Mouse (Mus musculus): Measurements from ENCODE around the gene Anks1b. TPM values are rescaled to one million over a fixed set of nuclear protein-coding genes. Genes with fewer than 3 reads are reported as not detected.
A peak's percentile ranks its signal among the peaks of the same experiment; 100 is the strongest.

Gene Anks1b
- polyA plus RNA-seq, 1 experiment from 2014 or later, result 3.0 TPM

DNA sequence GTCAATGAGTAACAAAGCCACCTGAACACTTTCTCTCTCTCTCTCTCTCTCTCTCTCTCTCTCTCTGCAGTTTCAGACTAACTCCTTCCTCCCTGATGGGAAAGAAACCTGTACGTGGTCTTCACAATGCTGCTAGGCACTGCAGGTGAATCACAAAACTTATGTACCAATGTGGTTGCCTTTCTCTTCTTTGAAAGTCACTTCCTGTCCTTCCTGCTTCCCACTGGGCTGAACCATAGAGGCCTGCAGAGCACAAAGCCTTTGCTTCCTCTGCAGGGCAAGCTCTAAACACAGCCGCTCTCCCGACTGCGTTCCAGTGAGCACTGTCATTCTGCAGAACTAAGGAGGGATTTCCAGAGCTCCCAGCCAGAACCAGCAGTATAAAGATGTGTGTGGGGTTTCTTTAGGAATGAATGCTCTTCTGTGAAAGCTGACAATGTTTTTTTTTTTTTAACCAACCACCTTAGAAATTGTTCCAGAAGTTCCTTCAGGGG is 931.3 kb downstream of the Anks1b start:
- H3K4me2 ChIP-seq (ENCODE audit: low read depth, low read length), result no peak overlapping the region
- WGBS, result 5% methylated on average over 4 of the region's 4 CpGs
- no peak for ATAC-seq (replicated peaks; ENCODE audit: insufficient number of reproducible peaks, low FRiP score, low TSS enrichment, low read depth)
- H3K9ac ChIP-seq (replicated peaks; ENCODE audit: low read length), result no peak overlapping the region
- no peaks in the 10 kb centered on the region for H3K27me3 ChIP-seq (ENCODE audit: control insufficient read depth, insufficient read depth, low read length)
- H3K36me3 ChIP-seq (replicated peaks; ENCODE audit: control insufficient read depth, insufficient read depth, low read depth, low read length), result no peaks in the 10 kb centered on the region
- no peaks in the 10 kb centered on the region for H3K4me1 ChIP-seq (ENCODE audit: control insufficient read depth, insufficient read depth, low read length)
- H3K9me3 ChIP-seq (replicated peaks; ENCODE audit: control insufficient read depth, low read length), result no peaks in the 10 kb centered on the region
- no peak for DNase-seq (ENCODE audit: low spot score)
- H3K4me3 ChIP-seq (ENCODE audit: low read depth, low read length), result no peak overlapping the region
- H3K27ac ChIP-seq (replicated peaks; ENCODE audit: low read depth, low read length), result no peak overlapping the region

DNA sequence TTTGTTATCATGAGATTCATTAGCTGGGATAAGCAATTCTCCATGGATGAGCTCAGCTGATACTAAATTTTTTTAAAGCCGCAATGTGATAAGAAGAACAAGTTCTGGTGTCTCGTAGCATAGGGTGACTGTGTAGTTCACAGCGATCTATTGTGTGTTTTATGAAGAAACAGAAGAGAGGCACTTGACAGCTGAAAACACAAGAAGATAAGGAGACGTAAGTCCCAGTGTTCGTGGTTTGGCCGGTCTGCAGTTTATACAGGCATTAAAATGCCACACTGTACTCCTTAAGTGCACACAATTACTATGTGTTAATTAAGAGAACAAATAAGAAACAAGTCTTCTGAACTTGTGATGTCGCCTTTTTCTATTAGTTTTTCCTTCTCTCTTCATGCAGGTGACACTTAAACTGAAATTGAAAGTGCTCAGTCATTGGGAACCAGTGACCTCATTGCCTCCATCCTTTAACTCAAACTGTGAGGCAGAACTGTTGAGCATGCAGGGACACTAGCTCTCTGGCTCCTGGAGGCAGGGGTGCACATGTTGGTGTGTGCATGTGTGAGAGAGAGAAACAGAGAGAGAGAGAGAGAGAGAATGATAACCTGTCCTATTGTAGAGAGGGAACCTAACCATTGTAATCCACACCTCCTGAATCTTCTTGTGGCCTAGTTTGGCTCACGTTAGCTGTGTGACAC is 935.5 kb downstream of the Anks1b start:
- no peak for DNase-seq (ENCODE audit: low spot score)
- H3K27me3 ChIP-seq (ENCODE audit: control insufficient read depth, insufficient read depth, low read length), result no peaks in the 10 kb centered on the region

DNA sequence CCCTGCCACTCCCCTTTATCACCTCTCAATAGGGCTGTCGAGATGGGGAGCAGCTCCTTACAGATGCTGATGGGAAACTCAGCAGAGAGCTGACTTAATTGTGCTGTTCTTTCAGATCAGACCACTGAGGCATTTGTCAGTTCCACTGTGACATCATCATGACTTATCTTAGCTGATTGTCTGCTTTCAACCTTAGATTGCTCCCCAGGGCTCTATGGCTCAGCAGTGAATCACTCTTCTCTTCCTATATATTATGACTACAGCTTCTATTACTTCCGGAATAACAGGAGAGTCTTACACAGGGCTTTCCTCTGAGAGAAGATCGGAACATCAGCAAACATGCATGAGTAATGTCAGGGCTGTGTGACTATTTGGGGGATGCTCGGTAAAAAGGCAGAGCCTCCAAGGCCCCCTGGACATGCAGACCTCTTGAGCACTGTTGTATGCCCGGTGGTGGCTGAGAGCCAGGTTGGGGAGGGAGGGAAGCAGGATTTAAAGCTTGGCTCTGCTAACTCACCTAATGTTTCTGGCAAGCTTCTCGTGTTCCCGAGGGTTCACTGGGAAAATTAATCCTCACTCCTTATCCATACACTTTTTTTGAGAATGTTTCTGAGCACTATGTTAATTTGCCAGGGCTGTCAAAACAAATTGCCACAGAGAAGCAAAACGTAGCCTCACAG is 936.7 kb downstream of the Anks1b start:
- no peak overlapping the region for H3K27ac ChIP-seq (replicated peaks; ENCODE audit: low read depth, low read length)
- DNase-seq (ENCODE audit: low spot score), result no peak
- WGBS, result 28% methylated on average over 8 of the region's 8 CpGs
- no peaks in the 10 kb centered on the region for H3K9me3 ChIP-seq (replicated peaks; ENCODE audit: control insufficient read depth, low read length)
- H3K9ac ChIP-seq (replicated peaks; ENCODE audit: low read length), result no peak overlapping the region
- H3K36me3 ChIP-seq (replicated peaks; ENCODE audit: control insufficient read depth, insufficient read depth, low read depth, low read length), result no peaks in the 10 kb centered on the region
- no peak overlapping the region for H3K4me2 ChIP-seq (ENCODE audit: low read depth, low read length)
- no peaks in the 10 kb centered on the region for H3K27me3 ChIP-seq (ENCODE audit: control insufficient read depth, insufficient read depth, low read length)
- H3K4me3 ChIP-seq (ENCODE audit: low read depth, low read length), result no peak overlapping the region
- no peaks in the 10 kb centered on the region for H3K4me1 ChIP-seq (ENCODE audit: control insufficient read depth, insufficient read depth, low read length)
- ATAC-seq (replicated peaks; ENCODE audit: insufficient number of reproducible peaks, low FRiP score, low TSS enrichment, low read depth), result no peak

More for the DNA sequence above, 935.5 kb downstream of the Anks1b start:
- Histone ChIP-seq H3K9ac (replicated peaks; ENCODE audit: low read length) (no peak overlapping the region), H3K4me1 (ENCODE audit: control insufficient read depth, insufficient read depth, low read length) (no peaks in the 10 kb centered on the region), H3K36me3 (replicated peaks; ENCODE audit: control insufficient read depth, insufficient read depth, low read depth, low read length) (no peaks in the 10 kb centered on the region), H3K4me3 (ENCODE audit: low read depth, low read length) (no peak overlapping the region), H3K9me3 (replicated peaks; ENCODE audit: control insufficient read depth, low read length) (no peaks in the 10 kb centered on the region), H3K27ac (replicated peaks; ENCODE audit: low read depth, low read length) (no peak overlapping the region), H3K4me2 (ENCODE audit: low read depth, low read length) (no peak overlapping the region)
- WGBS, result 84% methylated on average over 8 of the region's 8 CpGs
- no peak for ATAC-seq (replicated peaks; ENCODE audit: insufficient number of reproducible peaks, low FRiP score, low TSS enrichment, low read depth)

DNA sequence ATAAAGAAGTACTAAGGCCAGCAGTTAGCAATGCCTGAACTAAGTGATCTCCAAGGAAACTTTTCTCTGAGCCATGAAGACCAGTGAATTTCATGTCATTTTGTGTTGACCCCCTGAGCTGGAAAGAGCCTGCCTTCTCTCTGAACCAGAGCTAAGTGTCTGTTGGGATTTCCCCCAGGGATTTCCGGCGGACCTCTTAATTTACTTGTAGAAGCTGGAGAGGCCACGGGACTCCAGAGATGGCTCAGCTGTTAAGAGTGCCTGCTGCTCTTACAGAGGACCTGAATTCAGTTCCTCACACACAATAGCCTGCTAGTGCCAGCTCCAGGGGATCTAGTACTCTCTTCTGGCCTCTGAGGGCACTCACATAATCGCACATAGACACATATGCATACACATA is 938.1 kb downstream of the Anks1b start:
- H3K27ac ChIP-seq (replicated peaks; ENCODE audit: low read depth, low read length), result no peak overlapping the region
- H3K36me3 ChIP-seq (replicated peaks; ENCODE audit: control insufficient read depth, insufficient read depth, low read depth, low read length), result no peaks in the 10 kb centered on the region
- no peaks in the 10 kb centered on the region for H3K27me3 ChIP-seq (ENCODE audit: control insufficient read depth, insufficient read depth, low read length)
- ATAC-seq (replicated peaks; ENCODE audit: insufficient number of reproducible peaks, low FRiP score, low TSS enrichment, low read depth) (no peak), DNase-seq (ENCODE audit: low spot score) (no peak)
- no peak overlapping the region for H3K4me2 ChIP-seq (ENCODE audit: low read depth, low read length)
- 72% methylated on average over 4 of the region's 4 CpGs for WGBS
- no peaks in the 10 kb centered on the region for H3K4me1 ChIP-seq (ENCODE audit: control insufficient read depth, insufficient read depth, low read length)
- no peaks in the 10 kb centered on the region for H3K9me3 ChIP-seq (replicated peaks; ENCODE audit: control insufficient read depth, low read length)
- H3K4me3 ChIP-seq (ENCODE audit: low read depth, low read length), result no peak overlapping the region
- H3K9ac ChIP-seq (replicated peaks; ENCODE audit: low read length), result no peak overlapping the region

DNA sequence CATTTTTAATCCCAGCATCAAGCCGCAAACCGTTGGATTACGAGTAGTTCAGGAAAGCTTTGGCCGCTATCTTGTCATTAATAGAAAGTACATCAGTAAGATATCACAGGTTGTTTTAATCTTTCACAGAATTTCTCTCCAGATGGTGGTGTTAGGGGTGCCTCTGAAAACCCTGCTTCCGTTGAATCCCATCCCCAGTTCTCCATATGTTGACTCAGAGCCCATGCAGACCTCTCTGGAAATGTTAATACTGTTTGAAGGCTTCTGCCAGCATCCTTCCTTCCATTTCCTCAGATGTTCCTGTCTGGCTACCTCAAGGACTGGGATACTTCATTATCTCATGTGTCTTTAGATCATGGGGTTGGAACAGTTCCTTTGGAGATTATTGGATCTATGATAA is 940.0 kb downstream of the Anks1b start:
- Histone ChIP-seq H3K4me3 (ENCODE audit: low read depth, low read length) (no peak overlapping the region), H3K4me1 (ENCODE audit: control insufficient read depth, insufficient read depth, low read length) (no peaks in the 10 kb centered on the region), H3K4me2 (ENCODE audit: low read depth, low read length) (no peak overlapping the region), H3K9ac (replicated peaks; ENCODE audit: low read length) (no peak overlapping the region), H3K27ac (replicated peaks; ENCODE audit: low read depth, low read length) (no peak overlapping the region), H3K9me3 (replicated peaks; ENCODE audit: control insufficient read depth, low read length) (no peaks in the 10 kb centered on the region), H3K36me3 (replicated peaks; ENCODE audit: control insufficient read depth, insufficient read depth, low read depth, low read length) (no peaks in the 10 kb centered on the region), H3K27me3 (ENCODE audit: control insufficient read depth, insufficient read depth, low read length) (no peaks in the 10 kb centered on the region)
- ATAC-seq (replicated peaks; ENCODE audit: insufficient number of reproducible peaks, low FRiP score, low TSS enrichment, low read depth) (no peak), DNase-seq (ENCODE audit: low spot score) (no peak)
- WGBS, result 86% methylated on average over 5 of the region's 5 CpGs

DNA sequence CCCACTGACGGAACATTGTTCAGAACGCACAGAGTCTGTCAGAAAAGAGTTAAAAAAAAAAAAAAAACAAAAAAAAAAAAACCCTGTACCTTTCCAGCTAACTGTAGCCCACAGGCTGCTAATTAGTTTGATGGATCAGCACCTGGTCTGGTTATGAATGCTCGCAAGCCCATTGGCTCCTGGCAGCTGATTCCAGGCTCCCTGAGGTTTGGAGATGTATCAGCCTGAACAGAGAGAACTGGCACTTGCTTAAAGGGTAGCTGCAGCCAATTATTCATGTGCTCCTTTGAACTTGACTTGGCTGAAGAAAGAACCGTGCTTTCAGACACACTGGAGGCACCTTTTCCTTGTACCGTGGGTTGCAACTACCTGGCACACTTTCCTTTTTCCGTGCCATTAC is 941.1 kb downstream of the Anks1b start:
- no peak for ATAC-seq (replicated peaks; ENCODE audit: insufficient number of reproducible peaks, low FRiP score, low TSS enrichment, low read depth)
- Histone ChIP-seq H3K4me3 (ENCODE audit: low read depth, low read length) (no peak overlapping the region), H3K27ac (replicated peaks; ENCODE audit: low read depth, low read length) (no peak overlapping the region), H3K4me2 (ENCODE audit: low read depth, low read length) (no peak overlapping the region), H3K9ac (replicated peaks; ENCODE audit: low read length) (no peak overlapping the region), H3K27me3 (ENCODE audit: control insufficient read depth, insufficient read depth, low read length) (no peaks in the 10 kb centered on the region), H3K36me3 (replicated peaks; ENCODE audit: control insufficient read depth, insufficient read depth, low read depth, low read length) (no peaks in the 10 kb centered on the region), H3K4me1 (ENCODE audit: control insufficient read depth, insufficient read depth, low read length) (no peaks in the 10 kb centered on the region), H3K9me3 (replicated peaks; ENCODE audit: control insufficient read depth, low read length) (no peaks in the 10 kb centered on the region)
- DNase-seq (ENCODE audit: low spot score), result no peak
- WGBS, result 81% methylated on average over 6 of the region's 6 CpGs

DNA sequence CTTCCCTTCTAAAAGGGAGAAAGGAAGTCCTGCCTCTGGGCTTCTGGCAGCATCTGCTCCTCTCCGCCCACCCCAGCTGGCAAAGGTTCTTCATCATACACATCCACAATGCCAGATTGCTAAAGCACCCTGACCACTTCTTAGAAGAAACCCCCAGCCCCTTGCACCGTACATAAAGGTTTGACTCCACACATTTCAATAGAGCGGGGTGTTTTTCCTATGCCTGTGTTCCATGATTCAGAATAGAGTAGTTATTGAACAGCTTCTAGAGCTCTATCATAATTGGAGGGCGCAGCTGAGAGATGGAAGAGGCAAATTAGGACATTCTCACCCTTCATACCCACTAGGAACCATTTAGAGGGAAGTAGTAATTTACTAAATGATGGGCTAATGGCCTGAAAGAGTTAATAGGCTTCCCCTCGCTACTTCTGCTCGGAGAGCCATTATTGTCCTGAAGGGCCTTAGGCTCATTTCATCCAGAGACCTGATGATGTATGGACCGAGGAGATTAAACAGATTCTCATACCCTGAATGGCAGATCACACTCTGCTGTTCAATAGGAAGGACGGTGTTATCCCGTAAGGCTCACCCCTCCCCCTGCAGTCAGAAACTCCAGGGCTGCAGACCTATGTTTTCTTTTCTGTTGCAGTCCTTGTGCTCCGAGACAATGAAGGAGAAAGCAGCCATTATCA is 945.1 kb downstream of the Anks1b start:
- no peaks in the 10 kb centered on the region for H3K4me1 ChIP-seq (ENCODE audit: control insufficient read depth, insufficient read depth, low read length)
- no peak for DNase-seq (ENCODE audit: low spot score)
- no peak for ATAC-seq (replicated peaks; ENCODE audit: insufficient number of reproducible peaks, low FRiP score, low TSS enrichment, low read depth)
- no peak overlapping the region for H3K9ac ChIP-seq (replicated peaks; ENCODE audit: low read length)
- no peaks in the 10 kb centered on the region for H3K36me3 ChIP-seq (replicated peaks; ENCODE audit: control insufficient read depth, insufficient read depth, low read depth, low read length)
- no peaks in the 10 kb centered on the region for H3K27me3 ChIP-seq (ENCODE audit: control insufficient read depth, insufficient read depth, low read length)
- H3K9me3 ChIP-seq (replicated peaks; ENCODE audit: control insufficient read depth, low read length), result no peaks in the 10 kb centered on the region
- H3K4me2 ChIP-seq (ENCODE audit: low read depth, low read length), result no peak overlapping the region
- WGBS, result 46% methylated on average over 10 of the region's 10 CpGs
- no peak overlapping the region for H3K27ac ChIP-seq (replicated peaks; ENCODE audit: low read depth, low read length)
- no peak overlapping the region for H3K4me3 ChIP-seq (ENCODE audit: low read depth, low read length)

DNA sequence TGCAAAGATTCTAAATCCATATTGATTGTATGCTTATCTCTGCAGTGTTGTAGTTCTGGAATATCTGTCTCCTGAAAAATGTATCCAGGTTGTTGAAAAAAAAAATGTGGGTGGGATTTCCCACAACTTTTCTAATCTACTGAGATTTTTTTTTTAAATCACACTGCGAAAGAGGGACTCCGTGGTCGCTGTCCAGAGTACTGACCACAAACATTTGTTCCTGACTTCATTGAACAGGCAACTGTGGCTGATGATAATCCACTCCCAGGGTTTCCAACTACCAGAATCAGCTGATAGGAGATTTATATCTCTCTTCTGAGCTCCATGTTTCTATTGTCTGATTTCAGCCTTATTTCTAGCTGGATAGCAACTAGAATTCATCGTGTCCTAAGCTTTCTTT is 950.1 kb downstream of the Anks1b start:
- ATAC-seq (replicated peaks; ENCODE audit: insufficient number of reproducible peaks, low FRiP score, low TSS enrichment, low read depth), result no peak
- H3K4me3 ChIP-seq (ENCODE audit: low read depth, low read length), result no peak overlapping the region
- H3K36me3 ChIP-seq (replicated peaks; ENCODE audit: control insufficient read depth, insufficient read depth, low read depth, low read length), result no peaks in the 10 kb centered on the region
- peak; percentile 69 for DNase-seq (ENCODE audit: low spot score)
- no peak overlapping the region for H3K9ac ChIP-seq (replicated peaks; ENCODE audit: low read length)
- no peaks in the 10 kb centered on the region for H3K9me3 ChIP-seq (replicated peaks; ENCODE audit: control insufficient read depth, low read length)
- no peaks in the 10 kb centered on the region for H3K4me1 ChIP-seq (ENCODE audit: control insufficient read depth, insufficient read depth, low read length)
- 14% methylated on average over 4 of the region's 4 CpGs for WGBS
- no peak overlapping the region for H3K4me2 ChIP-seq (ENCODE audit: low read depth, low read length)
- H3K27me3 ChIP-seq (ENCODE audit: control insufficient read depth, insufficient read depth, low read length), result peaks cover 14% of the 10 kb centered on the region
- H3K27ac ChIP-seq (replicated peaks; ENCODE audit: low read depth, low read length), result no peak overlapping the region

Data from embryonic facial prominence, embryonic 11.5 days (tissue).